Mouse (Mus musculus): Measurements from ENCODE around the gene Srd5a1. TPM values are rescaled to one million over a fixed set of nuclear protein-coding genes. Genes with fewer than 3 reads are reported as not detected.

The Srd5a1 gene
- polyA plus RNA-seq, 1 experiment from 2014 or later: 28.0 TPM

DNA sequence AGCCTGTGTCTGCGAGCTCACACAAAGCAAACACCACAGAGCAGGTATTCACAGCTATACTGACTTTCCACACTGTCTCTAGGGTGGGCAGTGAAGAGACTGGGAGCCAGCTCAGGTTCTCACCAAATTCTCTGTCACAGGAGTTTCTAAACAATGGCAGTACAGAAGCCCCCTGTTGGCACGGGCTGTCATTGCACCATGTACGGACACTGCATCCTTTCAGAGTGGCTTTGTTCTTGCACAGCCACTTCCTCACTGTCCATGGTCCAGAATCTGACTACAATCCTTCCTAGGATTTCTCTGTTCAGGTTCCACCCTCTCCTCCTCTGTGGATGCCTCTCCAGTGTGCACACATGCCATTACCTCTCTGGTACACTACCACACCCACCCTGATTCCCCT is 66.2 kb downstream of the Srd5a1 start:
- 27% methylated on average over 3 of the region's 3 CpGs for WGBS
- no peaks in the 10 kb centered on the region for H3K27me3 ChIP-seq (ENCODE audit: control insufficient read depth, insufficient read depth, low read length)
- no peaks in the 10 kb centered on the region for H3K9me3 ChIP-seq (replicated peaks; ENCODE audit: control insufficient read depth, low read length)
- H3K9ac ChIP-seq (ENCODE audit: low read length): no peak overlapping the region
- ATAC-seq (ENCODE audit: insufficient read depth, low FRiP score): no peak
- no peaks in the 10 kb centered on the region for H3K36me3 ChIP-seq (ENCODE audit: control insufficient read depth, insufficient read depth, low read length)
- no peak overlapping the region for H3K27ac ChIP-seq (ENCODE audit: low read length)
- no peak overlapping the region for H3K4me3 ChIP-seq (replicated peaks; ENCODE audit: low read length)
- no peak overlapping the region for H3K4me2 ChIP-seq (ENCODE audit: low read depth, low read length)
- H3K4me1 ChIP-seq (ENCODE audit: control insufficient read depth, insufficient read depth, low read length): peaks cover 20% of the 10 kb centered on the region

- Histone ChIP-seq H3K27ac (ENCODE audit: low read length) (peak overlapping the region; percentile 49), H3K9me3 (replicated peaks; ENCODE audit: control insufficient read depth, low read length) (no peaks in the 10 kb centered on the region), H3K4me2 (ENCODE audit: low read depth, low read length) (peak overlapping the region; percentile 48), H3K27me3 (ENCODE audit: control insufficient read depth, insufficient read depth, low read length) (no peaks in the 10 kb centered on the region), H3K36me3 (ENCODE audit: control insufficient read depth, insufficient read depth, low read length) (no peaks in the 10 kb centered on the region), H3K4me3 (replicated peaks; ENCODE audit: low read length) (peak overlapping the region; percentile 15), H3K4me1 (ENCODE audit: control insufficient read depth, insufficient read depth, low read length) (peaks cover 20% of the 10 kb centered on the region), H3K9ac (ENCODE audit: low read length) (peak overlapping the region; percentile 52)
- 31% methylated on average over 12 of the region's 12 CpGs for WGBS
- ATAC-seq (ENCODE audit: insufficient read depth, low FRiP score): peak; percentile 14; the same call in 1 of the 2 replicates
Measured at GRCm38 (mm10) chr13:69543595-69543994, 67.6 kb downstream of the Srd5a1 start.

GRCm38 (mm10) chr13:69542571-69543352 is 68.5 kb downstream of the Srd5a1 start:
- H3K4me2 ChIP-seq (ENCODE audit: low read depth, low read length): peak overlapping the region; percentile 48
- H3K4me1 ChIP-seq (ENCODE audit: control insufficient read depth, insufficient read depth, low read length): peaks cover 20% of the 10 kb centered on the region
- H3K9ac ChIP-seq (ENCODE audit: low read length): peak overlapping the region; percentile 52
- H3K9me3 ChIP-seq (replicated peaks; ENCODE audit: control insufficient read depth, low read length): no peaks in the 10 kb centered on the region
- peak; percentile 57; the same call in 1 of the 2 replicates for ATAC-seq (ENCODE audit: insufficient read depth, low FRiP score)
- peak overlapping the region; percentile 82 for H3K27ac ChIP-seq (ENCODE audit: low read length)
- 0 out of 2 replicates have a peak overlapping the region, but pooled peaks have one; percentile 15 for H3K4me3 ChIP-seq (replicated peaks; ENCODE audit: low read length)
- 37% methylated on average over 17 of the region's 17 CpGs for WGBS
- H3K27me3 ChIP-seq (ENCODE audit: control insufficient read depth, insufficient read depth, low read length): no peaks in the 10 kb centered on the region
- H3K36me3 ChIP-seq (ENCODE audit: control insufficient read depth, insufficient read depth, low read length): no peaks in the 10 kb centered on the region

DNA sequence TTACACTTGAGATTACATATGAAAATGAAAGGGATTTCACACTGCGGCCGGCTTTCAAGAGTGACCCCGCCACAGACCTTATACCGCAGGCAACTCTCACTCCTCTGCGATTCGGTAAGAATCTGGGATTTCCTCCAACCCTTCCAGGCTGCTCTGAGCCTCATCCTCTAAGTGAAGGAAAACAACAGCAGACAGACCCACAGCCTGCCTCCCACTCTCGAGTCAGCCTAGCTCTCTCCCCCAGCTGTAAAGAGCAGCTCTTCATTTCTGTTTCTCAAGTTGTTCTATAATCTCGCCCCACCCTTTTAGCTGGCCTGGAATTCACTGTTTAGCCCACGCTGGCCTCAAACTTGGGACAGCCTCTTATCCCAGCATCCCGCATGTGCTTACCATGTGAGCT is 69.5 kb downstream of the Srd5a1 start:
- H3K27ac ChIP-seq (ENCODE audit: low read length): peak overlapping the region; percentile 82
- WGBS: 35% methylated on average over 10 of the region's 10 CpGs
- H3K9ac ChIP-seq (ENCODE audit: low read length): 0 out of 2 replicates have a peak overlapping the region, but pooled peaks have one; percentile 8
- no peaks in the 10 kb centered on the region for H3K27me3 ChIP-seq (ENCODE audit: control insufficient read depth, insufficient read depth, low read length)
- no peak overlapping the region for H3K4me2 ChIP-seq (ENCODE audit: low read depth, low read length)
- ATAC-seq (ENCODE audit: insufficient read depth, low FRiP score): peak; percentile 23; the same call in 1 of the 2 replicates
- no peak overlapping the region for H3K4me3 ChIP-seq (replicated peaks; ENCODE audit: low read length)
- peaks cover 20% of the 10 kb centered on the region for H3K4me1 ChIP-seq (ENCODE audit: control insufficient read depth, insufficient read depth, low read length)
- H3K9me3 ChIP-seq (replicated peaks; ENCODE audit: control insufficient read depth, low read length): no peaks in the 10 kb centered on the region
- H3K36me3 ChIP-seq (ENCODE audit: control insufficient read depth, insufficient read depth, low read length): no peaks in the 10 kb centered on the region

DNA sequence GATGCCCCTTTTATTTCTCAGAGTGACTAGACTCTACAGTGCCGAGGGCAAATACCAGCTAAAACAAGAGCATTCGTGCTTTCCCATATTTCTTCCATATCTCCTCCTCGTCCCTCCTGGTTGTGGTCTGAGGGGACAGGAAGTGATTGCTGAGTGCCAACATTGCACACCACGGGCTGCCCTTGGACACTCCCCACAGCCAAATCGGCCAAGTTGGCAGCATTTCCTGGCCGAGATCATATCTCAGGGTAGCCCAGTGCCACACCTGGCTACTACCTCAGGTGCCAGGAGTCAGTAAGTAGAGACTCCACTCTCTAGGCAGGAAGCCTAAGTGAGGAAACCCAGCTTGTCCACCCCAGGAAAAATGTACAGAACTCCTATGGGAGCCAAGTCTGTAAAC is 70.0 kb downstream of the Srd5a1 start:
- Histone ChIP-seq H3K9me3 (replicated peaks; ENCODE audit: control insufficient read depth, low read length) (no peaks in the 10 kb centered on the region), H3K9ac (ENCODE audit: low read length) (0 out of 2 replicates have a peak overlapping the region, but pooled peaks have one; percentile 3), H3K4me2 (ENCODE audit: low read depth, low read length) (no peak overlapping the region), H3K27me3 (ENCODE audit: control insufficient read depth, insufficient read depth, low read length) (no peaks in the 10 kb centered on the region), H3K27ac (ENCODE audit: low read length) (peak overlapping the region; percentile 82), H3K4me3 (replicated peaks; ENCODE audit: low read length) (no peak overlapping the region), H3K4me1 (ENCODE audit: control insufficient read depth, insufficient read depth, low read length) (peaks cover 22% of the 10 kb centered on the region), H3K36me3 (ENCODE audit: control insufficient read depth, insufficient read depth, low read length) (no peaks in the 10 kb centered on the region)
- WGBS: 64% methylated on average over 6 of the region's 6 CpGs
- no peak for ATAC-seq (ENCODE audit: insufficient read depth, low FRiP score)

DNA sequence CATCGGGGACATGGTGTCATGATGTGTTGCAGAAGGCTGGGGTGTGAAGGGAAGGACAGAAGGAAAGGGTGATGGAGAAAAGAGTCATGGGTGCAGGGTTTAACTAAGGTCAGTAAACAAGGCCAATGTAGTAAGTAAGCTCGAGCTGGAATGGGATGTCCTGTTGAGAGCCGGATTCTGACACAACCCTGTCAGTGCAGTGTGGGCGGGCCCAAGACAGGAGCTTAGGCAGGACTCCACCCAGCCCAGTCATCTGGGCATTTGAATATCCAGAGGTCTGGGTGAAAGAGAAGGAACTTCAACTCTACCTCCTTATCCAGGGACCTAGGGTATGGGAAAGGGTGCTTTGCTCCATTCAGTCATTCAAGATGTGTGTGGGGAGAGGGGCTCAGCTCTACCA is 72.9 kb downstream of the Srd5a1 start:
- no peaks in the 10 kb centered on the region for H3K36me3 ChIP-seq (ENCODE audit: control insufficient read depth, insufficient read depth, low read length)
- ATAC-seq (ENCODE audit: insufficient read depth, low FRiP score): no peak
- H3K9me3 ChIP-seq (replicated peaks; ENCODE audit: control insufficient read depth, low read length): no peaks in the 10 kb centered on the region
- 34% methylated on average over 4 of the region's 4 CpGs for WGBS
- peaks cover 28% of the 10 kb centered on the region for H3K4me1 ChIP-seq (ENCODE audit: control insufficient read depth, insufficient read depth, low read length)
- no peak overlapping the region for H3K4me2 ChIP-seq (ENCODE audit: low read depth, low read length)
- no peak overlapping the region for H3K27ac ChIP-seq (ENCODE audit: low read length)
- H3K9ac ChIP-seq (ENCODE audit: low read length): no peak overlapping the region
- no peaks in the 10 kb centered on the region for H3K27me3 ChIP-seq (ENCODE audit: control insufficient read depth, insufficient read depth, low read length)
- no peak overlapping the region for H3K4me3 ChIP-seq (replicated peaks; ENCODE audit: low read length)

DNA sequence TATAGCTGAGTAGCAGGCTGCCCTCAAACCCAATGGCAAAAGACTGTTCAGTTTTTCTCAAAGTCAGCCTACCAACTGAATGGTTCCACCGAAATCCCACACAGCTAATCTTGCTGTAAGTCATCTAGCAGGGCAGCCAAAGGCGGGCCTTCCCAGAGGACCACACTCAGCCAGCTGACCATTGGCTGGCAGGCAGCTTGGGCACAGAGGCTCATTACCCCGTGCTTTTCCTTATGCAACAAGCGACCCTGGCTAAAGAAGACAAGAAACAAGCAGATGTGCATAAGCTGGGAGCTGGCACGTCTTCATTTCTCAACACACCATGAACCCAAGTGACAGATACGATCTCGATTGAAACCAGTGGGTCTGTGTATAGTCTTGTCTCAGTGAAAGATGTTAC is 73.9 kb downstream of the Srd5a1 start:
- H3K4me1 ChIP-seq (ENCODE audit: control insufficient read depth, insufficient read depth, low read length): peaks cover 22% of the 10 kb centered on the region
- 80% methylated on average over 7 of the region's 7 CpGs for WGBS
- no peak for ATAC-seq (ENCODE audit: insufficient read depth, low FRiP score)
- H3K4me2 ChIP-seq (ENCODE audit: low read depth, low read length): no peak overlapping the region
- H3K36me3 ChIP-seq (ENCODE audit: control insufficient read depth, insufficient read depth, low read length): no peaks in the 10 kb centered on the region
- H3K27me3 ChIP-seq (ENCODE audit: control insufficient read depth, insufficient read depth, low read length): no peaks in the 10 kb centered on the region
- no peak overlapping the region for H3K27ac ChIP-seq (ENCODE audit: low read length)
- no peak overlapping the region for H3K4me3 ChIP-seq (replicated peaks; ENCODE audit: low read length)
- no peaks in the 10 kb centered on the region for H3K9me3 ChIP-seq (replicated peaks; ENCODE audit: control insufficient read depth, low read length)
- H3K9ac ChIP-seq (ENCODE audit: low read length): no peak overlapping the region

DNA sequence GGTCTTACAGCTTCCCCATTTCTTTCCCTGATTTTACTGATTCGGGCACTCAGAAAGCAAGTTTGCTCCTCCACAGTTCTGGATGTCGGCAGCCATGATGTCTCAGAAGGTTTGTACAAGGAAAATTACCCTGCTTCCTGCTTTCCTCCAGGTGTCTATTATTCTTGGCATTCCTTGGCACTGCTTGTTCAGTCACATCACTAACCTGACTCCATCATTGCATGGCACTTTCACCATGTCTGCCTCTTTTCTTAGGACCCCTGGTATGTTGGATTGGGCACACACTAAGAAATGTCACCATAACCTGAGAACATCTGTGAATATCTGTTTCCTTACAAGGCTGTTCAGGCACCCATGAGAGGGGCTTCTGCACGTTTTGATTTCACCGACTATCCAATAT is 75.2 kb downstream of the Srd5a1 start:
- Histone ChIP-seq H3K9me3 (replicated peaks; ENCODE audit: control insufficient read depth, low read length) (no peaks in the 10 kb centered on the region), H3K4me3 (replicated peaks; ENCODE audit: low read length) (no peak overlapping the region), H3K27me3 (ENCODE audit: control insufficient read depth, insufficient read depth, low read length) (no peaks in the 10 kb centered on the region), H3K4me1 (ENCODE audit: control insufficient read depth, insufficient read depth, low read length) (peaks cover 30% of the 10 kb centered on the region), H3K4me2 (ENCODE audit: low read depth, low read length) (peak overlapping the region; percentile 71), H3K36me3 (ENCODE audit: control insufficient read depth, insufficient read depth, low read length) (no peaks in the 10 kb centered on the region), H3K9ac (ENCODE audit: low read length) (peak overlapping the region; percentile 90), H3K27ac (ENCODE audit: low read length) (no peak overlapping the region; the same call in 1 of the 2 replicates)
- ATAC-seq (ENCODE audit: insufficient read depth, low FRiP score): no peak
- 71% methylated on average over 4 of the region's 4 CpGs for WGBS

DNA sequence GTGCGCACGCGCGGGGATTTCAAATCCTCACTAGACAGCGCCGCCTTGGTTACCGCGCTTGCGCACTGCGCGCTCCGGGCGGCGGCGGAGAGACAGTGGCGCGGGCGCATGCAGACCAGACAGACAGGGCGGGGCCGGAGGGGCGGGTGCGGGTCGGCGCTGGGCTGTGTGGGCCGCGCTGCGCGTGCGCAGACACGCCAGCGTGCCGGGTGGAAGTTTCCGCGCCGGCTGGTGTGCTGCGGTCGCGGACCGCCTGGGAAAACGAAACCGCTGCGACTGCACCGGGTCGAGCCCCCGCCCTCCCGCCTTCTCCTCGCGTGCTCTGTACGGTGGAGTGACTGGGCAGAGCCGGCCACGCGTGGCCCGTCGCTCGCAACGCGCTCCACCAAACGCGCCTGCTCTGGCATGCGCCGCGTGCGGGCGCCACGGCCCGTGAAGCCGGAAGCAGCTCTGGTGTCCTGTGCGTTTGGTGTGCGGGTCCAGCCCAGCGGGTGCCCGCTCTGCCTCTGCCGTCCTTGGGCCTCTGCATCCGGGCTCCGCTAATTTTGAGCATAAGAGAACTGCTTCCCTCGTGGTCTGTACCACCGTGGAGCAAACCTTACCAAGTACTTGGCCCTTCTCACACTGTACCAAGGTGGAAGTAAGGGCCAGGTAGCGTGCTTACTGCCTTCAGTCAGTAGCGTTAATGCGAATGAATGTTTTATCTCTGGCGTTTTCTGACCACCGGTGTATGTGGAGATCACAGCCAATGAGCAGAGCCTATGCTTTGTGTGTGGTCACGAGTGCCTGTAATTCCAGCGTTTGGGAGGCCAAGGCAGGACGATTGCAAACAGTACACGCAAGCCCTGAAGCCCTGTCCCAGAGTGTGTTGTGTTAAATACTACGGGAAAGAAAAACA is 76.3 kb downstream of the Srd5a1 start:
- Histone ChIP-seq H3K9ac (ENCODE audit: low read length) (peak overlapping the region; percentile 92), H3K4me2 (ENCODE audit: low read depth, low read length) (peak overlapping the region; percentile 71), H3K9me3 (replicated peaks; ENCODE audit: control insufficient read depth, low read length) (no peaks in the 10 kb centered on the region), H3K36me3 (ENCODE audit: control insufficient read depth, insufficient read depth, low read length) (no peaks in the 10 kb centered on the region; the same call in 1 of the 2 replicates), H3K27me3 (ENCODE audit: control insufficient read depth, insufficient read depth, low read length) (no peaks in the 10 kb centered on the region), H3K27ac (ENCODE audit: low read length) (peak overlapping the region; percentile 98), H3K4me1 (ENCODE audit: control insufficient read depth, insufficient read depth, low read length) (peaks cover 40% of the 10 kb centered on the region), H3K4me3 (replicated peaks; ENCODE audit: low read length) (peak overlapping the region; percentile 77)
- peak; percentile 96 for ATAC-seq (ENCODE audit: insufficient read depth, low FRiP score)
- under 1% methylated on average over 70 of the region's 86 CpGs for WGBS
